Mouse (Mus musculus): Measurements from ENCODE around the gene Dph1. TPM values are rescaled to one million over a fixed set of nuclear protein-coding genes. Genes with fewer than 3 reads are reported as not detected.
A peak's percentile ranks its signal among the peaks of the same experiment; 100 is the strongest.

Dph1 gene
- total RNA-seq (2021): 10 to 100 TPM; 30.7 to 31.4 TPM
- long read RNA-seq, experiment 1, transcript Dph1-201 (13 exons, 2,139 nt): major isoform, 19 of 34 reads
- long read RNA-seq, experiment 1, partial matches to known transcripts: 10 of 34 reads
- long read RNA-seq, experiment 1, other reads (novel, unspliced or antisense): 5 of 34 reads
- long read RNA-seq, experiment 2, transcript Dph1-201 (13 exons, 2,139 nt): major isoform, 21 of 42 reads
- long read RNA-seq, experiment 2, partial matches to known transcripts: 10 of 42 reads
- long read RNA-seq, experiment 2, other reads (novel, unspliced or antisense): 11 of 42 reads

- Histone ChIP-seq H3K4me3 (peak within 1 kb of the TSS; percentile 85), H3K27ac (peak within 1 kb of the TSS; percentile 96)
- no peak for TF ChIP-seq CTCF (conservative IDR thresholded peaks at IDR 0.05)
- DNase-seq (ENCODE audit: low spot score in 2 of 2): peak in 1 of 2 experiments; percentile 9
Measured at GRCm38 (mm10) chr11:75190905-75191441, at the start of gene Dph1. TSS of gene Dph1 (minus strand) at chr11:75191241.

DNA sequence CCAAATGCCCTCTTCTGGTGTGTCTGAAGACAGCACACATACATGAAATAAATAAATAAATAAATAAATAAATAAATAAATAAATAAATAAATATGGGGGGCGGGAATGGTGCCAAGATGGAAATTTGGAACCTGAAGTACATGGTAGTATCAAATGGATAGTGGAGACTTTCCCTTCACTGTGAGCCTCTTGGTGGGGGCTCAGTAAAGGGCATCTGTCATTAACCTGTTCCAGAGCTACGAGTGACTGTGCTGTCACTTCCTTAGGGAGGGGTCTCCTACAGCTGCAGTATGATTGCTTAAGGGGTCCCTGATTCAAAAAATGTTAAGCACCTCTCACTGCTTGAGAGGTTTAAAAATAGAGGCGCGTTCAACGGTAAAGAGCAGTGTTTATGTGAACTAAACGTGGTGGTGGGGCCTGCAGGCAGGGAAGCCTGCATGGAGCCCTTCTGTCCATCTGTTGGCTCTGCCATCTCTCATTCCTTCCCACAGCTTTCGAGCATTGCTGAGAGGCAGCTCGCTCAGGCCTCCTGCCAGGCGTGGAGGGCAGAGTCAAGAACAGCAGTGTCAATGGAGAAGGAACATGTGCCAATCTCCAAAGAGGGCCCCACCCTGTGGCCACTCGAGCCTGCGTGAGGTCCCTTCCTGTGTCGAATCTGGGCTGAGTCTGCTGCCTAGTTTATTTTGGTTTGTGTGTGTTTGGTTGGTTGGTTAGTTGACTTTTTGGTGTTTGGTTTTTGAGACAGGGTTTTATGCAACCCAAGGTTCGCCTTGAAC is 49.3 kb upstream of the Dph1 start:
- peak overlapping the region; percentile 4; the same call in 1 of the 2 replicates for H3K27ac ChIP-seq
- H3K4me3 ChIP-seq: no peak overlapping the region
- DNase-seq (ENCODE audit: low spot score in 2 of 2): no peak
- 0 out of 2 replicates have a peak, but pooled peaks have one; percentile 7 for TF ChIP-seq CTCF (conservative IDR thresholded peaks at IDR 0.05)

DNA sequence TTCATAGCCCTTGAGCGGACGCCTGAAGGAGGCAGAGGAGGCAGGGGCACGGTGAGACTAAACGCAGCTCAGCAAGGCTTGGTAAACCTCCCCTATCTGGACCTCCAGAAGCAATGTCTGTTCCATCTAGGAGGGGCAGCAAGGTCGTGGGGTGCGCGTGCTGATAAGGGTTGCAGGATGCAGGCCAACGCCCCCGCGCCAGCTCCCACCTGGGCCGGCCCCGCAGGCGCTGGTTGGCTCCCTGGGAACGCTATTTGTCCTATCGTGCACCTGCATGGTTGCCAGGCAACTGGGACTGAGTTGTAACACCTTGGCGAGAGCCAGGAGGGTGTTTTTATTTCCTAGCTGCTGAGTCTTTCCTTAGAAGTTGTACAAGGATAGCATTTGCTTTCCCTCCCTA is 43.7 kb upstream of the Dph1 start:
- TF ChIP-seq CTCF (conservative IDR thresholded peaks at IDR 0.05): no peak
- Histone ChIP-seq H3K27ac (no peak overlapping the region), H3K4me3 (no peak overlapping the region)
- peak in 1 of 2 experiments; percentile 47 for DNase-seq (ENCODE audit: low spot score in 2 of 2)

GRCm38 (mm10) chr11:75232434-75232833 is 41.4 kb upstream of the Dph1 start:
- Histone ChIP-seq H3K4me3 (no peak overlapping the region), H3K27ac (no peak overlapping the region)
- no peak for TF ChIP-seq CTCF (conservative IDR thresholded peaks at IDR 0.05)

GRCm38 (mm10) chr11:75231756-75232155 is 40.7 kb upstream of the Dph1 start:
- no peak overlapping the region for H3K27ac ChIP-seq
- H3K4me3 ChIP-seq: no peak overlapping the region
- peak; percentile 44 to 60 for DNase-seq (ENCODE audit: low spot score in 2 of 2)
- TF ChIP-seq CTCF (conservative IDR thresholded peaks at IDR 0.05): peak; percentile 79

More at GRCm38 (mm10) chr11:75232434-75232833, 41.4 kb upstream of the Dph1 start:
- DNase-seq (ENCODE audit: low spot score in 2 of 2): no peak

DNA sequence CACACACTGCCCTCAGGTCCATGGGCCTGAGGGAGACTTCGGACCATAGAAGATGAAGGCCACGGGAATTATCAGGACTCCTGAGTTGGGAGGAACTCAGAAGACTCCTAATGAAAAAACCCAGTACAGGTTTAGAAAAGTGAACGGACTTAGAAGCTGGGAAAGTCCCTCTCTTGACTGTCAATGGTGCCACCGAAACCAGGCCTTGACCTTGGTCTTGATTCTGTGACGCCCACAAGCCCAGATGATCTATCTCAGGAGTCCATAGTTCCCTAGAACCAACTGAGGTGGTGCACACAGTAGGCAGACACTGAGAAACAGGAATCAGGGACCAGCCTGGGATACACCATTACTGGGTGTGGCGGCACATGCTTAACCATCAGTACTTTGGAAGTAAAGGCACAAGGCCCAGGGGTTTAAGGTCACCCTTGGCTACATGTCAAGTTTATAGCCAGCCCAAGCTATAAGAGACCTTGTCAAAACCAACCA is 39.3 kb upstream of the Dph1 start:
- Histone ChIP-seq H3K4me3 (no peak overlapping the region), H3K27ac (no peak overlapping the region)
- DNase-seq (ENCODE audit: low spot score in 2 of 2): no peak
- TF ChIP-seq CTCF (conservative IDR thresholded peaks at IDR 0.05): no peak

DNA sequence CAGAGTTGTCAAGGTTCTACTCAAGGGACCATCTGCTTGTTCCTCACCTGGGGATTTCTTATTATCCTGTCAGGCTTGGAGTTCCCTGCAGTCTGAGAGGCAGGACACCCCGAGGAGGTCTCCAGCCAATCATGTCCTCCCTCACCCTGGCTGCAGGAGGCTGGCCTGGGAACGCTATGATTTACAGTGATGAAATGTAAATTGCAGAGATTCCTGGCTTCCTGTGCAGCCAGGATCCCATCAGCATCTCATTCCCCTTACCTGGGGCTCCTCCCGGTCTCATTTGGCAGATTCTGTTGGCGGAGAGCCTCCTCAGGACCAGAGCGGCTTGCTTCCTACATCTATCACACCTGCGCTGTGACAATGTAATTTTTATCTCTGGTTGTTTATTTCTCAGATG is 38.2 kb upstream of the Dph1 start:
- Histone ChIP-seq H3K27ac (no peak overlapping the region), H3K4me3 (no peak overlapping the region)
- no peak for TF ChIP-seq CTCF (conservative IDR thresholded peaks at IDR 0.05)
- no peak for DNase-seq (ENCODE audit: low spot score in 2 of 2)

GRCm38 (mm10) chr11:75227632-75228031 is 36.6 kb upstream of the Dph1 start:
- Histone ChIP-seq H3K4me3 (no peak overlapping the region), H3K27ac (peak overlapping the region; percentile 41; the same call in 1 of the 2 replicates)
- no peak for TF ChIP-seq CTCF (conservative IDR thresholded peaks at IDR 0.05)
- DNase-seq (ENCODE audit: low spot score in 2 of 2): no peak

DNA sequence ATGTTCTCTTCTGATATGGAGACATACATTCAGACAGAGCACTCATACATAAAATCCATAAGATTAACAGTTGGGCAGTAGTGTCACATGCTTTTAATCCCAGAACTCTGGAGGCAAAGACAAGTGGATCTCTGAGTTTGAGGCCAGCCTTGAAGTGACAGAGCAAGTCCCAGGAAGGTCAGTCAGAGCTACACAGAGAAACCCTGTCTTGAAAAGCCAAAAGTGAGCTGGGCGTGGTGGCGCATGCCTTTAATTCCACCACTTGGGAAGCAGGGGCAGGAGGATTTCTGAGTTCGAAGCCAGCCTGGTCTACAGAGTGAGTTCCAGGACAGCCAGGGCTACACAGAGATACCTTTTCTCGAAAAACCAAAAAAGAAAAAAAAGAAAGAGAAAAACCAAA is 33.8 kb upstream of the Dph1 start:
- no peak for DNase-seq (ENCODE audit: low spot score in 2 of 2)
- H3K27ac ChIP-seq: no peak overlapping the region
- TF ChIP-seq CTCF (conservative IDR thresholded peaks at IDR 0.05): no peak
- H3K4me3 ChIP-seq: no peak overlapping the region

DNA sequence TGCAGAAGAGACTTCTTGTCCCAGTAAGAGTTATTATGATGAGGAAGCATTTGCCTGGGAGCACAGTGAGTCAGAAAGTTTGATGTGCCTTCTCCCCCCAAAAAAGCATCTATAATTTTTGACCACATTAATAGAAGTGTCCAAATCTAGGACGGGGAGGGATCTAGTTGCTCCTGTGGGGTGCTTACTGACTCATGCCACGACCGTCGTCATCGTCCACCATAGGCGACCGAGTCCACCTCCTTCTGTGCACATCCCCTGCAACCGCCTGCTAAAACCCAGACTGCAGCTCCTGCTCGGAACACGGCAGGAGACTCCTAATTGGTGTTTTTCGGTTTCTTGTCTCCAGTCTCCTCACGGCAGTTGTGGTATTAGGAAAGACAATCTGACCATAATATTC is 33.0 kb upstream of the Dph1 start:
- Histone ChIP-seq H3K4me3 (no peak overlapping the region), H3K27ac (no peak overlapping the region)
- DNase-seq (ENCODE audit: low spot score in 2 of 2): no peak
- no peak for TF ChIP-seq CTCF (conservative IDR thresholded peaks at IDR 0.05)

DNA sequence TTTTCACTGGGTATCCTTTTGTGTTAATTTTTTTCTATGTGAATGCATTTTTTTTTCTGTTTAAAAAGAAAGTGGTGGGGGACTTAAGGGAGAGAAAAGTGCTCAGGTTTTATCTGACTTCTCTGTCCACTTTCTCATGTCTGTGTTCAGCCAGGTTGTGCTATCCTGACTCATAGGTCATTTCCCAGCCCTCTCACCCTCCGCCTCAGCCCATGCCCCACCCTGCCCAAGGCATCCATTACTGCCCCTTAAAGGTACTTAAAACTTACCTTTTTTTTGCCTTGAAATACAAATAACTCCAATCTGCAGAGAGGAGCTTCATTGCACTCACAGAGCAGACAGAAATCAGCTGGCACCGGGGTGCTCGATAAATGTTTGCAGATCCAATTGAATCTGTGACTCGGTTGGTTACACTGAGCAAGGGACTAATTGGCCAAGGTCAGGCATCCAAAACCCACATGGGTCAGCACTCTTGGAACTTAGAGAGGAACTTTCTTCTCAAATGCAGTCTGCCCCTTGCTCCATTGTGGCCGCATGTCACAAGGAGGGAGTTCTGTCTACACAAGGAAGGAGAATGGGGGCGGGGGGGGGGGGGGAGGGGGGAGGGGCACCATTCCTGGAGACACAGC is 29.6 kb upstream of the Dph1 start:
- Histone ChIP-seq H3K27ac (peak overlapping the region; percentile 71), H3K4me3 (no peak overlapping the region)
- TF ChIP-seq CTCF (conservative IDR thresholded peaks at IDR 0.05): no peak
- no peak for DNase-seq (ENCODE audit: low spot score in 2 of 2)

DNA sequence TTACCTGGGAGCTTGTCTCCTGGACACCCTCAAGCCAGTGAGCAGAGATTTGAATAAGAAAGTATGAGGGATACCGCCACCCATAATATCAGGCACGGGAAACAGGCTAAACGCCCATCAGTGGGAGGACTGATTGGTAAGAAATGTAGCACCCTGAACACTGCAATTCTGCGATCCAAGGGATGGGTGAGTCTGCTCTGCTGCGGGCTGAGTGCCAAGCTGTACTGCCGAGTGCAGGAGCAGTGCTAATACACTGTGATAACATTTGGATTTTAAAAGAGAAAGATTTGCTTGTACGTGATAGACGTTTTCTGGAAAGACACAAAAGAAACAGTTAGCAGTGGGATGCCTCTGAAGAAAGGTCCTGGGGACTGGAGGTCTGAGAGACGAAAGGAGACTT is 29.1 kb upstream of the Dph1 start:
- TF ChIP-seq CTCF (conservative IDR thresholded peaks at IDR 0.05): no peak
- H3K27ac ChIP-seq: peak overlapping the region; percentile 71

More for the DNA sequence above, 29.1 kb upstream of the Dph1 start:
- peak; percentile 60 to 66 for DNase-seq (ENCODE audit: low spot score in 2 of 2)
- H3K4me3 ChIP-seq: peak overlapping the region; percentile 5; the same call in 1 of the 2 replicates
